Mouse (Mus musculus): ENCODE results near the gene Eed. TPM values are rescaled to one million over a fixed set of nuclear protein-coding genes. Genes with fewer than 3 reads are reported as not detected.

Gene Eed
- polyA plus RNA-seq, 2 experiments: 32.3 to 34.1 TPM

DNA sequence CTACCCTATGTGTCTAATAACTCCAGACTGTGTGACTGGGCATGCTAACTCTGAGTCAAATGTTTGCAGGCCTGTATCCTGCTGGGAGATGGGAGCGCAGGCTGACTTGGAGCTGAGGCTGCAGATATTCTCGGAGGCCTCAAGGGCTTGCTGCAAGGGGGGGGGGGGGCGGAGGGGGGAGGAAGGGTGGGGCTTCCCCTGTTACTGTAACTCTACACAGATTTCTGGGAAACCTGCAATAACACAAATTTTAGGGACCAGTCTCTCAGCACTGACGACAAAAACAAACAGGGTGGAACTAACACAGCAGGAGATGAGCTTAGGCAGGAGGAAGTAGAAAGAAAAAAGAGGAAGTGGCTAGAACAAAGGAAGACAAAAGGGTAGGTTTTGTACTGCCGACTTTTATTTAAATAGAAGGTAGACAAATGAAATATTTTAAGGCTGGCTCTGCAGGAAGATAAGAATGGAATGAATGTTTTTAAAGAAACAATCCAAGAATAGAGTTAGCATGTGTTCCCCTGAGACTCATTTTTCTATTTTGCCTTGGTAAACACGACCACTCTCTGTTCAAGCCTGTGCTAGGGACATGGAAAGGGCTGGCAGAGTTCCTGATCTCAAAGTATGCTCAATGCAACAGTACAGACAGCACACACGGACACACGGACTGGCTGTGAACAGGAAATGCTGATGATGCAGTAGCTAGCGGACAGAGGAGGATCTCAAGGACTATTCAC lies 42.4 kb upstream of the Eed start:
- ATAC-seq (ENCODE audit: insufficient read depth) (peak; percentile 42), DNase-seq (ENCODE audit: low read depth in 3 of 3, low spot score in 3 of 3) (no peak)
- TF ChIP-seq CTCF (IDR thresholded peaks at IDR 0.05; ENCODE audit: low read depth) (no peak), EP300 (IDR thresholded peaks at IDR 0.05; ENCODE audit: low read depth) (no peak)
- no peak overlapping the region for H3K4me3 ChIP-seq (ENCODE audit: insufficient read depth in 1 of 2, low read depth in 2 of 2, low read length in 2 of 2)
- no peak overlapping the region for H3K9ac ChIP-seq (replicated peaks)
- peak overlapping the region; percentile 41 for H3K27ac ChIP-seq
- H3K9me3 ChIP-seq (ENCODE audit: control insufficient read depth, low read length): no peaks in the 10 kb centered on the region
- peak overlapping the region; percentile 18; the same call in 1 of the 2 replicates for H3K4me2 ChIP-seq (ENCODE audit: low read depth)
- no peaks in the 10 kb centered on the region for H3K27me3 ChIP-seq (ENCODE audit: control insufficient read depth, insufficient read depth, low read length)
- H3K4me1 ChIP-seq (replicated peaks; ENCODE audit: control insufficient read depth in 2 of 2, insufficient read depth in 2 of 2, low read length in 1 of 2): peaks cover 23 to 44% of the 10 kb centered on the region in 2 experiments
- WGBS (ENCODE audit: insufficient replicate concordance): 23% methylated on average over 8 of the region's 9 CpGs
- H3K36me3 ChIP-seq (replicated peaks; ENCODE audit: control insufficient read depth, insufficient read depth, low read depth): no peaks in the 10 kb centered on the region

GRCm38 (mm10) chr7:90020331-90020730 lies 39.5 kb upstream of the Eed start:
- no peak overlapping the region for H3K4me2 ChIP-seq (ENCODE audit: low read depth)
- DNase-seq (ENCODE audit: low read depth in 3 of 3, low spot score in 3 of 3) (no peak), ATAC-seq (ENCODE audit: insufficient read depth) (no peak)
- no peaks in the 10 kb centered on the region for H3K9me3 ChIP-seq (ENCODE audit: control insufficient read depth, low read length)
- no peaks in the 10 kb centered on the region for H3K36me3 ChIP-seq (replicated peaks; ENCODE audit: control insufficient read depth, insufficient read depth, low read depth)
- H3K27me3 ChIP-seq (ENCODE audit: control insufficient read depth, insufficient read depth, low read length): no peaks in the 10 kb centered on the region
- WGBS (ENCODE audit: insufficient replicate concordance): 69% methylated on average over 6 of the region's 6 CpGs
- H3K4me1 ChIP-seq (replicated peaks; ENCODE audit: control insufficient read depth in 2 of 2, insufficient read depth in 2 of 2, low read length in 1 of 2): peaks cover 25 to 49% of the 10 kb centered on the region in 2 experiments
- H3K9ac ChIP-seq (replicated peaks): no peak overlapping the region
- H3K4me3 ChIP-seq (ENCODE audit: insufficient read depth in 1 of 2, low read depth in 2 of 2, low read length in 2 of 2): no peak overlapping the region
- no peak overlapping the region for H3K27ac ChIP-seq
- TF ChIP-seq EP300 (IDR thresholded peaks at IDR 0.05; ENCODE audit: low read depth) (no peak), CTCF (IDR thresholded peaks at IDR 0.05; ENCODE audit: low read depth) (no peak)

DNA sequence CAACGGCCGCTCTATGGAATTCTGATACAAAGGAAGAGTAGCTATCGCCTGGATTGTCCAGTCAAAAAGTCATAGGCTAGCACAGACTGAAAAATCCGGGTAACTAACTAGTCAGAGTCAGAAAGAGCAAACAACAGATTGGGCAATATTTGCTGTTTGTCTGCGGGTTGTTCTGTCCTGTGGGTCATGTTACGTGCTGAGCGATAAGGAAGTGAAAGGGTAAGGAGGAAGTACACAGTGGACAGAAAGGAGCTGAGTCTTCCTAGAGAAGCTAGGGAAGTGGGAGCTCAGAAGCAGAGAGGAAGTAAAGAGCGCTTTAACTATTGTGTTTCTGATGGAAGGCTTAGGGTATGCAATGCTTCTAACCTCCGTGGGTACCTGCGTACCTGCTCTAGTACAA lies 38.8 kb upstream of the Eed start:
- H3K27me3 ChIP-seq (ENCODE audit: control insufficient read depth, insufficient read depth, low read length): no peaks in the 10 kb centered on the region
- WGBS (ENCODE audit: insufficient replicate concordance): 19% methylated on average over 10 of the region's 10 CpGs
- H3K27ac ChIP-seq: no peak overlapping the region
- DNase-seq (ENCODE audit: low read depth in 3 of 3, low spot score in 3 of 3) (peak in 1 of 3 experiments; percentile 42), ATAC-seq (ENCODE audit: insufficient read depth) (peak; percentile 58)
- H3K4me3 ChIP-seq (ENCODE audit: insufficient read depth in 1 of 2, low read depth in 2 of 2, low read length in 2 of 2): no peak overlapping the region
- H3K4me2 ChIP-seq (ENCODE audit: low read depth): peak overlapping the region; percentile 34
- no peaks in the 10 kb centered on the region for H3K9me3 ChIP-seq (ENCODE audit: control insufficient read depth, low read length)
- TF ChIP-seq CTCF (IDR thresholded peaks at IDR 0.05; ENCODE audit: low read depth) (no peak), EP300 (IDR thresholded peaks at IDR 0.05; ENCODE audit: low read depth) (0 out of 2 replicates have a peak, but pooled peaks have one; percentile 40)
- peaks cover 19 to 42% of the 10 kb centered on the region in 2 experiments for H3K4me1 ChIP-seq (replicated peaks; ENCODE audit: control insufficient read depth in 2 of 2, insufficient read depth in 2 of 2, low read length in 1 of 2)
- H3K36me3 ChIP-seq (replicated peaks; ENCODE audit: control insufficient read depth, insufficient read depth, low read depth): no peaks in the 10 kb centered on the region
- H3K9ac ChIP-seq (replicated peaks): peak overlapping the region; percentile 37

- Histone ChIP-seq H3K9ac (replicated peaks) (no peak overlapping the region), H3K4me2 (ENCODE audit: low read depth) (no peak overlapping the region), H3K27me3 (ENCODE audit: control insufficient read depth, insufficient read depth, low read length) (no peaks in the 10 kb centered on the region), H3K36me3 (replicated peaks; ENCODE audit: control insufficient read depth, insufficient read depth, low read depth) (no peaks in the 10 kb centered on the region), H3K27ac (no peak overlapping the region), H3K4me3 (ENCODE audit: insufficient read depth in 1 of 2, low read depth in 2 of 2, low read length in 2 of 2) (no peak overlapping the region), H3K4me1 (replicated peaks; ENCODE audit: control insufficient read depth in 2 of 2, insufficient read depth in 2 of 2, low read length in 1 of 2) (peaks cover 8 to 27% of the 10 kb centered on the region in 2 experiments), H3K9me3 (ENCODE audit: control insufficient read depth, low read length) (no peaks in the 10 kb centered on the region)
- WGBS (ENCODE audit: insufficient replicate concordance): 38% methylated on average over 5 of the region's 5 CpGs
- TF ChIP-seq CTCF (IDR thresholded peaks at IDR 0.05; ENCODE audit: low read depth) (no peak), EP300 (IDR thresholded peaks at IDR 0.05; ENCODE audit: low read depth) (no peak)
- DNase-seq (ENCODE audit: low read depth in 3 of 3, low spot score in 3 of 3) (no peak), ATAC-seq (ENCODE audit: insufficient read depth) (no peak)
Measured at GRCm38 (mm10) chr7:90016930-90017588, 36.3 kb upstream of the Eed start.

- Histone ChIP-seq H3K4me3 (ENCODE audit: insufficient read depth in 1 of 2, low read depth in 2 of 2, low read length in 2 of 2) (no peak overlapping the region), H3K9ac (replicated peaks) (no peak overlapping the region), H3K4me2 (ENCODE audit: low read depth) (no peak overlapping the region), H3K9me3 (ENCODE audit: control insufficient read depth, low read length) (no peaks in the 10 kb centered on the region), H3K4me1 (replicated peaks; ENCODE audit: control insufficient read depth in 2 of 2, insufficient read depth in 2 of 2, low read length in 1 of 2) (peaks cover 8 to 25% of the 10 kb centered on the region in 2 experiments), H3K27me3 (ENCODE audit: control insufficient read depth, insufficient read depth, low read length) (no peaks in the 10 kb centered on the region), H3K27ac (no peak overlapping the region), H3K36me3 (replicated peaks; ENCODE audit: control insufficient read depth, insufficient read depth, low read depth) (no peaks in the 10 kb centered on the region)
- 54% methylated on average over 4 of the region's 4 CpGs for WGBS (ENCODE audit: insufficient replicate concordance)
- no peak for DNase-seq (ENCODE audit: low read depth in 3 of 3, low spot score in 3 of 3)
- peak; percentile 16; the same call in 1 of the 2 replicates for ATAC-seq (ENCODE audit: insufficient read depth)
- TF ChIP-seq EP300 (IDR thresholded peaks at IDR 0.05; ENCODE audit: low read depth) (no peak), CTCF (IDR thresholded peaks at IDR 0.05; ENCODE audit: low read depth) (peak; percentile 27; the same call in 1 of the 2 replicates)
Measured at GRCm38 (mm10) chr7:90016459-90016858, 35.7 kb upstream of the Eed start.
